Mouse (Mus musculus): ENCODE results near the gene Tnfaip8l3.
"Not testable (repeated sequence)": the region's sequence is repeated elsewhere in the genome, so short reads cannot be mapped to it uniquely, and the experiment has no call there.

Tnfaip8l3 gene

GRCm38 (mm10) chr9:54068032-54068649 lies at the start of gene Tnfaip8l3:
Gene Tnfaip8l3, minus strand, starts transcription at chr9:54068388.
- DNase-seq (ENCODE audit: low read depth, low spot score): no peak

- DNase-seq (ENCODE audit: low read depth, low spot score): no peak
Observed at GRCm38 (mm10) chr9:54112726-54113125, 44.5 kb upstream of the Tnfaip8l3 start.

- no peak for DNase-seq (ENCODE audit: low read depth, low spot score)
Observed at GRCm38 (mm10) chr9:54098636-54099035, 30.4 kb upstream of the Tnfaip8l3 start.

- no peak for DNase-seq (ENCODE audit: low read depth, low spot score)
Observed at GRCm38 (mm10) chr9:54097091-54097490, 28.9 kb upstream of the Tnfaip8l3 start.

GRCm38 (mm10) chr9:54084245-54084644 lies 16.1 kb upstream of the Tnfaip8l3 start:
- no peak for DNase-seq (ENCODE audit: low read depth, low spot score)

GRCm38 (mm10) chr9:54077740-54078139 lies 9.6 kb upstream of the Tnfaip8l3 start:
- DNase-seq (ENCODE audit: low read depth, low spot score): no peak

- DNase-seq (ENCODE audit: low read depth, low spot score): no peak
Observed at GRCm38 (mm10) chr9:54074901-54075300, 6.7 kb upstream of the Tnfaip8l3 start.

- no peak for DNase-seq (ENCODE audit: low read depth, low spot score)
Observed at GRCm38 (mm10) chr9:54073688-54074087, 5.5 kb upstream of the Tnfaip8l3 start.

GRCm38 (mm10) chr9:54071474-54072095 lies 3.4 kb upstream of the Tnfaip8l3 start:
- peak; percentile 40 for DNase-seq (ENCODE audit: low read depth, low spot score)

- no peak for DNase-seq (ENCODE audit: low read depth, low spot score)
Observed at GRCm38 (mm10) chr9:54069204-54069603, 1.0 kb upstream of the Tnfaip8l3 start.

- DNase-seq (ENCODE audit: low read depth, low spot score): peak; percentile 46
Observed at GRCm38 (mm10) chr9:54068777-54069176, 589 bp upstream of the Tnfaip8l3 start.

GRCm38 (mm10) chr9:54067642-54068031 lies 551 bp downstream of the Tnfaip8l3 start:
- DNase-seq (ENCODE audit: low read depth, low spot score): no peak

GRCm38 (mm10) chr9:54064836-54065235 lies 3.4 kb downstream of the Tnfaip8l3 start:
- DNase-seq (ENCODE audit: low read depth, low spot score): no peak

- no peak for DNase-seq (ENCODE audit: low read depth, low spot score)
Observed at GRCm38 (mm10) chr9:54063655-54064054, 4.5 kb downstream of the Tnfaip8l3 start.

- no peak for DNase-seq (ENCODE audit: low read depth, low spot score)
Observed at GRCm38 (mm10) chr9:54061666-54062065, 6.5 kb downstream of the Tnfaip8l3 start.

GRCm38 (mm10) chr9:54051298-54052068 lies 16.7 kb downstream of the Tnfaip8l3 start:
- DNase-seq (ENCODE audit: low read depth, low spot score): no peak

GRCm38 (mm10) chr9:54048978-54049377 lies 19.2 kb downstream of the Tnfaip8l3 start:
- DNase-seq (ENCODE audit: low read depth, low spot score): no peak

GRCm38 (mm10) chr9:54043067-54043466 lies 25.1 kb downstream of the Tnfaip8l3 start:
- no peak for DNase-seq (ENCODE audit: low read depth, low spot score)

- peak; percentile 41 for DNase-seq (ENCODE audit: low read depth, low spot score)
Observed at GRCm38 (mm10) chr9:54037717-54038116, 30.5 kb downstream of the Tnfaip8l3 start.

GRCm38 (mm10) chr9:54034691-54035090 lies 33.5 kb downstream of the Tnfaip8l3 start:
- no peak for DNase-seq (ENCODE audit: low read depth, low spot score)

GRCm38 (mm10) chr9:54022795-54023194 lies 45.4 kb downstream of the Tnfaip8l3 start:
- no peak for DNase-seq (ENCODE audit: low read depth, low spot score)

GRCm38 (mm10) chr9:53994528-53994927 lies 73.7 kb downstream of the Tnfaip8l3 start:
- no peak for DNase-seq (ENCODE audit: low read depth, low spot score)

GRCm38 (mm10) chr9:53992567-53992966 lies 75.6 kb downstream of the Tnfaip8l3 start:
- DNase-seq (ENCODE audit: low read depth, low spot score): not testable (repeated sequence)
